Mouse (Mus musculus) heart, adult 2 months (tissue): ENCODE data around the gene Cmip. TPM values are rescaled to one million over a fixed set of nuclear protein-coding genes. Genes with fewer than 3 reads are reported as not detected.

Experiments
- DNase-seq, 2 experiments: peaks; one replicate each; pipeline ENCODE4 v3.0.0; 2021
- H3K27ac ChIP-seq: fragments of 200-600 bp; 2 replicates; pipeline ENCODE4 v1.8.1; 2022
- H3K27me3 ChIP-seq: fragments of 200-500 bp; 2 replicates; pipeline ENCODE4 v1.6.1; 2012; ENCODE audit warnings: mild to moderate bottlenecking, low read length, inconsistent platforms, mixed read lengths; ENCODE audit not compliant: control insufficient read depth, insufficient read depth
- H3K36me3 ChIP-seq: fragments of 200-500 bp; 2 replicates; pipeline ENCODE4 v1.6.1; 2012; ENCODE audit warnings: low read length, inconsistent platforms; ENCODE audit not compliant: control insufficient read depth, insufficient read depth
- H3K4me1 ChIP-seq: fragments of 200-500 bp; 2 replicates; pipeline ENCODE4 v1.6.1; 2011; ENCODE audit warnings: low read length; ENCODE audit not compliant: control insufficient read depth, insufficient read depth
- H3K4me3 ChIP-seq: fragments of 200-600 bp; 2 replicates; pipeline ENCODE4 v1.8.1; 2022
- H3K79me2 ChIP-seq: fragments of 200-500 bp; replicated peaks from 2 replicates; pipeline ENCODE4 v1.6.1; 2012; ENCODE audit warnings: mild to moderate bottlenecking, inconsistent platforms, low read length, moderate library complexity, mixed read lengths; ENCODE audit not compliant: control insufficient read depth, insufficient read depth
- H3K9ac ChIP-seq: fragments of 200-500 bp; 2 replicates; pipeline ENCODE4 v1.6.1; 2012; ENCODE audit warnings: low read depth, mild to moderate bottlenecking, control low read depth, inconsistent platforms, low read length, mixed read lengths
- CTCF ChIP-seq: fragments of 200-600 bp; IDR thresholded peaks from 2 replicates; pipeline ENCODE4 v1.8.1; 2022; ENCODE audit warnings: antibody characterized with exemption, mild to moderate bottlenecking, moderate library complexity
- EP300 ChIP-seq: fragments of 200-500 bp; IDR thresholded peaks from 2 replicates; pipeline ENCODE4 v1.6.1; 2011; ENCODE audit warnings: low read depth, low read length, control low read depth; ENCODE audit not compliant: insufficient read depth
- POLR2A ChIP-seq: fragments of 200-500 bp; IDR thresholded peaks from 2 replicates; pipeline ENCODE4 v1.6.1; 2011; ENCODE audit warnings: mild to moderate bottlenecking, low read depth, low read length, control low read depth; ENCODE audit not compliant: insufficient read depth
- WGBS: fragments of 180-500 bp; shearing (Covaris S2); methylation state at CpG from one replicate; pipeline ENCODE4 v1.1.7; 2018; 5-methylcytosine and 5-hydroxymethylcytosine counted together
- intact Hi-C: fragments of 180-260 bp; cut with DNase I; formaldehyde crosslinking; loops from one replicate; pipeline ENCODE4 v1.15.1; 2025
- polyA plus RNA-seq: library from polyadenylated mRNA; depleted of rRNA; stranded (reverse); fragments of >200 nt; gene quantifications from 2 replicates; pipeline ENCODE4 v1.2.3, GENCODE M21; 2012
- total RNA-seq, 2 experiments: library from RNA; stranded (reverse); gene quantifications; 2 replicates each; pipeline ENCODE4 v1.2.3; 2021

Cmip gene
- total and polyA plus RNA-seq, 3 experiments = 13.6 to 20.8 (median 20.1) TPM

DNA sequence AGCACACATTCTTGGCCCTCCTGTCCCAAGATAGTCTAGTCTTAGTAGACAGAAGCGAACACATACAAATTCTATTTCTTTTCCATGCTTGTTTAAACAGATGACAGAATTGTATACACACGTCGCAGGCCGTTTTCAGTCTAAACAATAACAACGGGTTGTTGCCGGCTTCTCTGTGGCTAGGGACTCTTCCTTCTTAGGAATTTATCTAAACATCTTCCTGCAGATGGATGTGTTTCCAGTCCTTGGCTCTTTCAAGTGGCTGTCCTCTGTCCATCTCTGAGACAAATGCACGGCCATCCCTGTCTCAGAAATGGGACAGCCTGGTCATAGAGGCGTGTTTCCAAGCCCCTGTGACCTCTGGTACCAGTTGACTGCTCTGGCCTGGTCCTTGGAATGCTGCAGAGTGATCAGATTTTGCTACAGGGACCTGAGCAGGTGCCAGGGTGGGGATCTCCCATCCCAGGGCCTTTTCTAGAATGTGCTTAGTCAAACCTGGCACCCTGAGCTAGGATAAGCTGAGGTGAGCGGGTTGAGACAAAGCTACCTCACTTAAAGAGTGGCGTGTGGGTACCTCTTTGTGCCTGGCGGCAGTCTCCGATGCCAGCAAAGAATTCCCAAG, 52.9 kb downstream of the Cmip start:
- Histone ChIP-seq H3K36me3 (no peaks in the 10 kb centered on the region), H3K27ac (no peak overlapping the region), H3K9ac (no peak overlapping the region), H3K27me3 (no peaks in the 10 kb centered on the region), H3K79me2 (peaks cover 4% of the 10 kb centered on the region; the same call in 1 of the 2 replicates), H3K4me3 (no peak overlapping the region), H3K4me1 (peaks cover 6% of the 10 kb centered on the region)
- TF ChIP-seq EP300 (no peak), CTCF (no peak), POLR2A (no peak)
- intact Hi-C loops = loop anchor here (5.0 kb wide), 1 partner anchor 158 kb away; no protein-coding TSS in a partner anchor
- WGBS = 83% methylated on average over 12 of the region's 12 CpGs
- no peak for DNase-seq

DNA sequence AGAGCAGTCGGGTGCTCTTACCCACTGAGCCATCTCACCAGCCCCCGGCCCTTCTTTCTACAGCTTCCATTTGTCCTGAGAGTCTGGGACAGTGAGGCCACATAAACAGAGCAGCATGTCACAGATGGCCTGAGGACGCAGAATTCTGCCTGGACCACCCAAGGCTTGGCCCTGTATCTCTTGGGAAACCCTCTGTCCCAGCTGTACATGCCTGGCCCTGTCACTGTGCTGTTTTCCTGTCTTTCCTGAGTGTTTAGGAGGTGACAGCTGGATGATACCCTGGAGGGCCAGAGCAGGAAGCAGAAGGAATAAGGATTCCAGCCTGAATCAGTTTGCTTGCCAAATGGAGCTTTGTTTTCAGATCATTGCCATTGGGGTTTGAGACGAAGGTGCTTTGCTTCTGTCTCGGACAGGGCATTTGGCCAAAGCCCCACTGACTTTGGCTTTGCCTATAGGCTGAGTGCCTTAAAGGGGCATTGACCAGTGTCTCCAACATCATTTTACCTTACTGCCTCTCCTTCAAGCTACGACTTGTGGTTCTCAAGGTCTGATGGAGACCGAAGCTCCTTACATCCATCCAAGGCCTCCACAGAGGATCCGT, 54.2 kb downstream of the Cmip start:
- H3K27ac ChIP-seq = no peak overlapping the region

DNA sequence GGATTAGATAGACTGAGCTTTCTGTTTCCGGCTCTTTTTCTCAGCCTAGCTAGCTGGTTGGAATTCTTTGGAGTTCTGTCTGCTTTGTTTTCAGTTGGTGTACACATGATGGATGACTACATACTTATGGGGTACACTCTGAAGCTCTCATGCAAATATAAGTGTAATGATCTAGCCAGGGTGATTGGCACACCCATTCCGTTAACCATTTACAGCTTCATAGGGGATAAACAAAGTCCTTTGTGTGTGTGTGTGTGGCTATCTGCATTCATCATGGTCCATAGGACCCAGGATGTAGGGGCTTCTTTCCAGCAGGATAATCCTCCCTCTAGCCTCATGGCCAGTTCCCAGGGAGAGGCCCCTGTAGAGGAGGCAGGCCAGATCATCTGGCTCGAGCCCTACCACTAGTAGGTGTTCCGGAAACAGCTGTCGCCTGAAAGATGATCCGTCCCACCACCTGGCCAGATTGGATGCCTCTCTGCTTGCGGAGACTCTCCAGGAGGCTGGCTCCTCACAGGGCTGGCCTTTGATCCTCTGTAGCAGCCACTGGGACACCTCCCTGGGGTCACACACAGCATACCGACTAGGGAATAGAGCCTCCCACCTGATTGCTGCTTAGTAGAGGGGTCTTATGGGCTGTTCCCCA, 57.6 kb downstream of the Cmip start:
- DNase-seq = no peak
- intact Hi-C loops = no loop called here
- no peaks in the 10 kb centered on the region for H3K27me3 ChIP-seq
- no peak overlapping the region for H3K4me3 ChIP-seq
- H3K36me3 ChIP-seq = no peaks in the 10 kb centered on the region
- no peak for TF ChIP-seq POLR2A
- no peak for TF ChIP-seq CTCF
- no peak for TF ChIP-seq EP300
- H3K79me2 ChIP-seq = peaks cover 4% of the 10 kb centered on the region; the same call in 1 of the 2 replicates
- H3K27ac ChIP-seq = no peak overlapping the region
- no peak overlapping the region for H3K9ac ChIP-seq
- WGBS = 57% methylated on average over 8 of the region's 8 CpGs
- peaks cover 5% of the 10 kb centered on the region for H3K4me1 ChIP-seq

More for the DNA sequence above, 54.2 kb downstream of the Cmip start:
- no peaks in the 10 kb centered on the region for H3K36me3 ChIP-seq
- no peak for DNase-seq
- WGBS = 58% methylated on average over 8 of the region's 8 CpGs
- H3K4me1 ChIP-seq = peaks cover 6% of the 10 kb centered on the region
- H3K9ac ChIP-seq = no peak overlapping the region
- no peak overlapping the region for H3K4me3 ChIP-seq
- H3K27me3 ChIP-seq = no peaks in the 10 kb centered on the region
- TF ChIP-seq CTCF (no peak), POLR2A (no peak), EP300 (no peak)
- intact Hi-C loops = no loop called here
- H3K79me2 ChIP-seq = peaks cover 4% of the 10 kb centered on the region; the same call in 1 of the 2 replicates

DNA sequence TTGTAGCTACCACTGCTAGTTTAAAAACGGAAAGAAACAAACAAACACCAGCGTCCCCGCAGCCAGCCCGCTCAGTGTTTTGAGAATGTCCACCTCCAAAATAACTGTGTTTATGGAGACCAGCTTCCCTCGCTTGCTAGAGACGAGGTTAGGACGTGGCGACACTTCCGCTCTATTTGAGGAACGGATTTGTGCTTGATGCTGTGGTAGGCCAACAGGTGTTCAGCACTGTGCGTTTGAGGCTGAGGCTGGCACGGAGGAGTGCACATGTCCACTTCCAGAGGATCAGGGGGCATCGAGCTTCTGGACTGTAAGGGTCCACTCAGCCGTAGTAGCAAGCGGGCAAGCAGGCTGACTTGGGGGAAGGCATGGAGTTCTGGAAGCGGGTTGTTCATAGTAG, 58.9 kb downstream of the Cmip start:
- Histone ChIP-seq H3K27me3 (no peaks in the 10 kb centered on the region), H3K9ac (no peak overlapping the region), H3K4me3 (no peak overlapping the region), H3K27ac (no peak overlapping the region), H3K4me1 (peaks cover 9% of the 10 kb centered on the region), H3K36me3 (no peaks in the 10 kb centered on the region), H3K79me2 (peaks cover 4% of the 10 kb centered on the region; the same call in 1 of the 2 replicates)
- intact Hi-C loops = no loop called here
- no peak for DNase-seq
- no peak for TF ChIP-seq CTCF
- no peak for TF ChIP-seq POLR2A
- TF ChIP-seq EP300 = no peak
- WGBS = 95% methylated on average over 16 of the region's 16 CpGs

DNA sequence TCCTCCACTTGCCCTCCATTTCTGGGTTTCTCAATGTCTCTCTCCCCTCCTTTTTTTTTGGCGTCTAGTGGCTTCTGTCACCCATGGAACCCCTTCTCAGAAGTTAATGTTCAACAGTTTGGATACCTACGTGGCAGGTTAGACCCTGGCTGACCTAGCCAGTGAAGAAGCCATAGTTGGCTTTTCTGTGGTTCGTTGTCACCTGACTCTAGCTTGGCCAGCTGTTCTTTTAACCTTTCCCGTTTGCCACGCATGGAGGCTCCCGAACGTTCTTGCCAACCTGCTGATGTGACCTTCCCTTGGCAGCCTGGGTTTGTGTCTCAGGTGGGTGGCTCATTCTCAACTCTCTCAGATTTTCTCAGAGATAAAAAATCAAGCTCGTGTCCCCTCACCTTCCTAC, 60.6 kb downstream of the Cmip start:
- Histone ChIP-seq H3K4me3 (no peak overlapping the region), H3K9ac (no peak overlapping the region), H3K4me1 (peaks cover 5% of the 10 kb centered on the region), H3K27ac (no peak overlapping the region), H3K79me2 (peaks cover 4% of the 10 kb centered on the region; the same call in 1 of the 2 replicates), H3K27me3 (no peaks in the 10 kb centered on the region), H3K36me3 (no peaks in the 10 kb centered on the region)
- no peak for DNase-seq
- intact Hi-C loops = no loop called here
- TF ChIP-seq EP300 = no peak
- TF ChIP-seq CTCF = no peak
- no peak for TF ChIP-seq POLR2A
- 95% methylated on average over 8 of the region's 8 CpGs for WGBS
